Mouse (Mus musculus) monocyte, adult 2 months (primary cell): ENCODE results near the gene Tpst2.
A peak's percentile ranks its signal among the peaks of the same experiment; 100 is the strongest.

ENCODE experiments used
- DNase-seq, 2 experiments: peaks; one replicate each; pipeline ENCODE4 v3.0.0; 2022; ENCODE audit warnings: low spot score in 2 of 2, low read depth in 1 of 2

The Tpst2 gene

DNA sequence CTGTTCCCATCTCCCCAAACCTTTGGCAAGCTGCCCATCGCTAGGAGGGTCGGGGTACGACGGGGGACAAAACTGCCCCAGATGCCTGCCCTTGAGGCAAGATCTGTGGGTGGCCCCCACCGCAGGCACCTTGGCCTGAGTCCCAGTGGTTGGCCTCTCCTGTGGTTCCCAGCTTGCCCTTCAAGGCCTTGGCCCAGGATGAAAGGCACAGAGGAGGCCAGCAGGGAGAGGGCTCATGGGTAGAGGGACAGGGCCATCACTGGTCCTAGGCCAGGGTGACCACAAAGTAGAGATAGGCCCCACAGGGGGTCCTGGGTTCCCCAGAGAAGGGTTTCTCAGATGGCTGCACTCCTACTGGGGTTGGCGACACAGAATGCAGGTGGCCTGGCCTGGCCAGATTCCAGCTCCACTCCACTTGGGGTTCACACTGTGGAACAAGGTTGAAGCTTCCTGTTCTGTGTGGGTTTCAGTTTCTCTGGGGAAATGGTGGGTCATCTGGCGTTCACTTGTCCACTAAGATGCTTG is 22.1 kb upstream of the Tpst2 start:
- peak in 1 of 2 experiments; percentile 57 for DNase-seq

DNA sequence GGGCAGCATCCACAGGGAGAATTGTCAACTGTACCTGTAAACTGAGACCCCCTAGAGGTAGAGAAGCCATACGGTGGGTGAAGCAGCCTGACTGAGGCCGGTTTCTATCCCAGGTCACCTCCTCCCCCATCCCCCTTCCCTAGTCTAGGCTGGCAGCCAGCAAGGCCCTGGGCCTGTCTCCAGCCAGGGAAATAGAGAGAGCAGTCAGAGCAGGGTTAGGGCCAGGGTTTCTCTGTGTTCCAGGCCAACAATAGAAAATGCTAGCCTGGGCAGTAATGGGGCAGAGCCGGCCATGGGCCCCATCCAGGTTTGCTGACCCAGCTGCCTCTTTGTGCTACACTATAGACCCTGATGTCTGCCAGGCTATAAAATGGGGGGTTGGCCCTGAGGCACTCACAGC is 21.1 kb upstream of the Tpst2 start, which contains the start of gene Crybb1:
TSS of gene Crybb1 (plus strand) at position 390 of the 400 bp plus-strand sequence.
- DNase-seq, result no peak

DNA sequence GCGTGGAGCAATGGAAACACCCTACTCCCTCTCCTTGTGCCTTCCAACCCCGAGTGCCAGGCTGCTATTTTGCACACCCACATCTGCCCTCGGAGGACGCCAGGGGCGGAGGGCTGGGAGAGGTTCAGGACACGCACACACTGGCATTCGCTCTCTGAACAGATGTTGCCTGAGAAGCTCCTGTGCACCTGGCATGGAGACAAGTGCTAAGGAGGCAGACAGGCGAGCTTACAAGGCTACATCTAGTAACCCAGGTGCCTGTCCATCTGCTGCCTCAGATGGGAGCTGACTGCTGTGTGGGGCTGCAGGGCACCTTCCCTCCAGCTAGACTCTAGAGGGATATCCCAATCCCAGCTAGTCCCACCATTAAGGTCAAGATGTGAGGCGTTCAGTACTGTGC is 20.0 kb upstream of the Tpst2 start:
- no peak for DNase-seq

DNA sequence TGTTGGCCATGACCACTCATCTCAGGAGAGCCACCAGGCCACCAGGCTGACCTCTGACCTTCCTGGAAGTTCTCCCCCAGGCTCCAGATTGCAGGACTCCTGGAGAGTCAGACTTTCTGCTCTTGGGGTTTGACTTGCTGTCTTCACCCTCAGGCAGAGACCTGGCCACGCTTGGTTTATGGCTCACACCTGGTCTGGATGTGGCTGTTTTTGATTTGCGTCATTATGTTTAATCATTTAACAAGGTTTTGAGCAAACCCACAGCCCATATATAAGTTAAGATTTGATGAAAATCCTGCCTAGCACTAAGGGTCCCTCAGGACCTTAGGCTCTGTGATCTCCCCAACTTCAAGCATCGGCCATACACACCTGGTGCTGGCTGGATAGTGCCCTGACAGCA is 18.6 kb upstream of the Tpst2 start:
- no peak for DNase-seq

DNA sequence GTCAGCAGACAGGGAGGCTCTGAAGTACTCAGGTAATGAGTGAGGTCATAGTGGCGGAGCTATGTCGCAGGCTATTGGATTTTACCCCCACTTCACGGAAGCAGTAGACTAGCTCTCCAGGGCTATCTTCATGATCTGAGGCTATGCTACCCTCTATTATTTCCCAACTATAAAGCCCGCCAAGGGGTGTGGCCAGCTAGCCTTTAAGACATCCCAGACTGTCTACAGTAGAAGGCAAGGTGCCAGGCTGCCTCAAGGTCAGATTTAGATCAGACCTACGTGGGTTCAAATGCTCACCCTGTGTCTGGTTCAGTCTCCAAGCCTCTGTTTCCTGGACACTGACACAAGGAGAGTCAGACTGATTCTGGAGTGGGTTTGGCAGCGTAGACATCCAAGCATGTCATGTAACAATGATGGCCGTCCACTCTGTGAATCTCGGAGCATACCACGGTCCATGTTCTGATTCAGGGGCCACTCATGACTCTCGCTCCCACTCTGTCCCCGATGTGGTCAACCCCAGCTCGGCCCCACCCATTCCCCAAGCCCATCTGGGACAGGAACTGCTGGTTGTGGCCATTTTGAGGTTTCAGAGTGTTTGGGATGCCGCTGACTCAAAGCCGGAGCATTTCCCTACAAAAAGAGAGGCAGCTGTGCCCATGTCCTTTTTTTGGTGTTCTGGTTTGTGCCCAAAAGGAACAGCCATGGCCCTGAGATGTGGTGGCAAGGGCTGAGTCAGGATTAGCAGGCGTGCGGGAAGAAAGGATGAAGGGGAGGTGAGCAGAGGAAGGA is 16.4 kb upstream of the Tpst2 start:
- no peak for DNase-seq

DNA sequence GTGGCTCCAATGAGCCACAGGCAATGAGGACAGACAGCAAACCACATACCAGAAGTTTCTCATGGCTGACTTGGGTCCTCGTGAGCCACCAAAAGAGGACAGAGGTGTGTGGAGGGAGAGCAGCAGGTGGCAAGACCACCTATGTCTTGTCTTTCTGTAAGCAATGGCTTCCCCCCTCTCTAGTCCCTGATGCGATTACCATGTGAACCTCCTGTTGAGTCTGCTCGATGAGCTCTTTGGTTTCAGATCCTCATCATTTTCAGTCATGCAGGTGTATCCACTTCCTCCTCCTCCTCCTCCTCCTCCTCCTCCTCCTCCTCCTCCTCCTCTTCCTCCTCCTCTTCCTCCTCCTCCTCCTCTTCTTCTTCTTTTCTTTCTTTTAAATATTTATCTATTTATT is 15.7 kb upstream of the Tpst2 start:
- DNase-seq, result no peak

DNA sequence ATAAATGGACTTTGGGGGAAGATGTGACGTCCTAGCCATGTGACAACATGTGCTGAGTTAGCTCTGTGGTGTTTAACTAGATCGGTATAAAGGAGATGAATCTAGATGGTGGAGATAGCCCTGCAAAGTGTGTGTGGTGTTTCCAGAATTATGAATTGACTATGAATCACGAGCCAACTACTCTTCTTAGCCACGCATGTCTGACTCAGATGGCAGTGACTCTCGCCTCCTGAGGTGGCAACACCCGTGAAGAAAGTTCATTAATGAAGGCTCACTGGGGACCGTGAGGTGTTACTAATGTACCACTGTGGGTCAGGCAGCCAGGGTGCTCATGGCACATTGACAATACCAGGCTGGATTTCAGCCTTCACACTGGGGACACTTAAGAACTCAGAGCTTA is 12.4 kb upstream of the Tpst2 start:
- DNase-seq, result no peak

DNA sequence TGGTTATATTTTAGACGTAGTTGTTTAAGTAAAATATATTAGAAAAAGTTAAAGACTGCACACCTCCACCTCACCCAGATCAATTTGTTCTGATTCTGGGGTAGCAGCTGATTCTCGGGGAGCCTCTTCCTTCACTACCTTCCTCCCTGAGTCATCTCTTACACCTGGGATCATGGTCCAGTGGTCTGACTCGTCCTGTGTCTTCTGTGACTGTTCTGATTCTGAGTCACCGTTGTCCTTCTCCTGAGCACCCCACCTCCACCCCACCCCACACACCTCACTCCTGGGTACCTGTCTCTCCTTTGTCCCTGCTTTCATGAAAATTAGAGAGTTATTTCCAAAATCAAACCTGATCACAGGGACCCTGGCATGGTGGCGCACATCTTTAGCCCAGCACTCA is 11.4 kb upstream of the Tpst2 start:
- no peak for DNase-seq

DNA sequence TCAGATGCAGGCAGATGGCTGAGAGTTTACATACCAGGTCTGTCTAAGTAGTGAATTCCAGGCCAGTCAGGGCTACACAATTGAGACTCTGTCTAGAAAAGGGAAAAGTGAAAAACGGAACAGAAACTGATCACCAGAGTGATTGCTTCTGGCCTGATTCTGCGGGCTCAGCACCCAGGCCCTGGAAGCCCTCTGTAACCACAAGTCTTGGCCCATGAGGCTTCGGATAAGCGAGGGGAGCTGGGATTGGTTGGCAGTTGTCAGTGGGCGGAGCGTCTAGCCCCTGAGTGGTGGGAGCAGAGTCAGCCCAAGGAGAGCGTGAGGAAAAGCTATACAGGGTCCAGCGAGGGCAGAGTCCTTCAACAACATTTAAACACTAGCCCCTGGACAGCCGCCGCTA is 11.0 kb upstream of the Tpst2 start:
- peak in 1 of 2 experiments; percentile 41 for DNase-seq

DNA sequence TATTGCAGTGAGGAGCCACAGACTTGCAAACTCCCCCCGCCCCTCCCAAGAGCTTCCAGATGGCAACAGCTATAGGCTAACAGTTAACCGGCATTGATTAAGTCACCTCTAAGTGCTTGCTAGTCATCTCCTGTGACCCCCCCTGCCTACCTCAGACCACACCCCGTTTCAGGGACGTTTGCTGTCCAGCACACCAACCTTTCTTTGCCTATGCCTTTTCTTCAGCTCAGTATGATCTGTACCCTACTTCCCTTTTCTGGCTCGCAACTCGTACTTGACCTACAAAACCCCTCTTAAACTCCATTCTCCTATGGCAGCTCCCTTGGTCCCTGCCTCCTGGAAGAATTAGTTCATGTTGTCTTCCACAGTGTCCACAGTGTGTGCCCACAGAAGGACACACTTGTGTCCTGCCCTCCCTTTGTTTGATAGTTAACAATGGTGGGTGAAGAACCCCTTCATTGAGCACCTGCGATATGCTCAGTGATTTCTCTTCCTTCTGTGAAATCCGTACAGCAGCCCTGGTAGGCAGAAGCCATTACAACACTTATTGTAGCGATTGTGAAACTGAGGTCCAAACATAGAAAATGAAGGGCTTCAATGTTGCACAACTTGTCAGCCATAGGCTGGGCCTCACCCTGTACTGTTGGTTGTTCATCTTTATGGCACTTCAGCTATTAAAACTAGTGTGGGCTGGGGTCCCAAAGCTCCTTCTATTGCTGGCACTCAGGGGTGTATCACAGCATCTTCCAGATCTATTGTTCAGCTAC is 10.3 kb upstream of the Tpst2 start:
- DNase-seq, result peak in 1 of 2 experiments; percentile 47

DNA sequence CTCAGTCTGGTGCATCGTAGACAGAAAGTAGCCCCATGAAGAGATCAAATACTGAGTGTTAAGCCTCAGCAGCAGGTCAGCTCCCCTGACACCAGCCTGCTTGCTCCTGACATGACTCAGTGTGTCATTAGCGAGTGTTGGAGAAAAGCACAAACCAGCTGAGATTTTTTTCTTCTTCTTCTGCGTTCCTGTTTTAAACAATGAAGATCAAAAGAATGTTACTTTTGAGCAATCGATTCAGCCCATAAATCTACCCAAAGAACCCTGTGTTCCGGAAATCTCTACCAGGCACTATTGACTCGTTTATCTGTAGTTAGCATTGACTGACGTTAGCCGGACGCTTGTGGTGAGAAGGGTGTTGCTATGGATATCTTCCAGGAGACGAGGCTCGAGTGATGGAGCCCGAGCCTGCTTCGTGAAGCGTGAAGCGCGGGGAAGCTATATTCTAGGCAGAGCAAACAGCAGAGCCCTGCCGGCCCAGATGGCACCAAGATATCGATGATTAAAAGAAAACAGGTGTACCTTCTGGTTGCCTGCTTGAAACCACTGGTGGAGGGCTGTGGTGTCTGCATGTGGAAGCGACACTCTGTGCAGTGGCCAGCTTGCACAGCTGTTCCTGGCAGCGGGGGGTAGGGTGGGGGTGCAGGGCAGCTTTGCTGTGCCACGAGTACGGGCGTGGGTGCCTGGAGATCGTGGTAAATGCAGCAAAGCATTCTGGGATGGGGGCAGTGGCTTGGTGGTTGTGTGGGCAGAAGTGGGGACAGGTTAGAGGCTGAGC is 5.5 kb upstream of the Tpst2 start:
- DNase-seq, result no peak

DNA sequence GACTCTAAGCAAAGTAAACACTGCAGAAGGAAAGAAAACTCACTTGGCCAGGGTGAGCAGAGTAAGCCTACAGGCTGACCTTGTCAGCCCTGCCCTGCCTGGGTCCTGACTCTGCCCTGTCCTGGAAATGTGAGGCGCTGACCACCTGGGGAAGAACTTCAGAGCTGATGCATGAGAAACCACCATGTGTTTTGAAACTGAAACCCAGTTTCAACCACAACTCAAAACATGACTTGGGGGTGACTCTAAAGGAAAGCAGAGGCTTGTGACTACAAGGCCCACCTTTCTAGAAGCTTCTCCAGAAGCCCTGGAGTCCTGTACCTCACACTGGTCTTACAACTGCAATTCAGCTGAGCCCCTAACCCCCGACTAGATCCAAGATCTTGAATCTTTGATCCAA is 3.6 kb upstream of the Tpst2 start:
- no peak for DNase-seq

DNA sequence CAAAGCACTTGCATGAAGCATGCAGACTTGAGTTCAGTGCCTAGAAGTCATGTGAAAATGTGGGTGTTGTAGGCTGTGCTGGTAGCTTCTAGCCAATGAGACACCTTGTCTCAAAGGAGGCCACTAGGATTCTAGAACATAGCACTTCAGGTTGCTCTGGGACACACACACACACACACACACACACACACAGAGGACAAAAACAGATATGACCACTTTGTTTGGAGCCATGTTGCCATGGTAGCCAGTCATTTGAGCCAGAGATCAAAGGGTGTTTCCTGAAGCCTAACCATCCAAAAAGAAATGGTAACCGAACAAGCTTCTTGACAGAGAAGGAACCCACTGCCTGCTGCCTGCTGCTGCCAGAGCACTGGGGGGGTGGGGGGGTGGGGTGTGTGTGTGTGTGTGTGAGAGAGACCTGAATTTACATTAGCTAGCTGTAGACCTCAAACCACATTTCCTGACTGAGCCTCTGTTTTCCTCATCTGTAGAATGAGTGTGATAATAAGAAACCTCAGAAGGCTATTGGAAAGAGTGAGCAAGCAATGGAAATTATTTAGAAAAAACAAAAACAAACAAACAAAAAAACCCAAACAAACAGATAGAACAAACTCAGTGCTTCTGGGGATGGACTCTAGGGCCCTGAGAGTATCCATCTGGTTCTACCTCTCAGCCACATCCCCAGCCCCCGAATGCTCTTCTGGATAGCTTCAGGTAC is 2.6 kb upstream of the Tpst2 start:
- DNase-seq, result no peak

DNA sequence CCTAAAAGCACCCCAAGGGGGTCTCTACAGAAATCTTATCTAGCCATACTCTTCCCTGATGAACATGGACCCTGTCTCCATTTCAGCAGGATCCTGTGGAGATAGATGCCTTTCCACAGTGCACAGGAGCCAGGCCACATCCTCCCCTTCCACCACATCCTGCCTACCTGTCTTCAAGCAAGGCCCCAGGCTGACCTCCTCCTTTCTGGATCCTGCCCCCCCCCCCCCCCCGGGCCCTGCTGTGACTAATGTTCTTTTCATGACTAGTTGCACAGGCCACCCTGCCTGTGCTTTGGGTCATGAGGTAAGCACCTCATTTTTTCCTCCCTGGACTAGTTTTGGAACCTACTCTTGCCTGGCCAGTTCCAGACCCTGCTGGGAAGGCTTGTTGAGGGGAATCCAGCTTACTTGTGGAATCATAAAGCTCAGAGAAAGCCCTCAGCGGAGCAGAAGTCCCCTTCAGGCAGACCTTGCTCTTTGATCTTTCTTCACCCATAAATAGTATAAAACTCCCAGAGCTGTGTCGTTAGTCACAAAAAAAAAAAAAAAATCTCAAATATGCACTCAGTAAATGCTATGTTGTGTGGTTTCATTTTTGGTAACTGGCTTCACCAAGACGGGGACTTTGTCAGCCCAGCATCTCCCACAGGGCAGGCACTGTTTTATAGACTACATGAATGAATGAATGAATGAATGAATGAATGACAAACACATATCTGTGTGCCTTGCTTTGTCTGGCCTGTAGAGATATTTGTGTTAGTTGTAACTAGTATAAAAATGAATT is 1.3 kb upstream of the Tpst2 start:
- no peak for DNase-seq

DNA sequence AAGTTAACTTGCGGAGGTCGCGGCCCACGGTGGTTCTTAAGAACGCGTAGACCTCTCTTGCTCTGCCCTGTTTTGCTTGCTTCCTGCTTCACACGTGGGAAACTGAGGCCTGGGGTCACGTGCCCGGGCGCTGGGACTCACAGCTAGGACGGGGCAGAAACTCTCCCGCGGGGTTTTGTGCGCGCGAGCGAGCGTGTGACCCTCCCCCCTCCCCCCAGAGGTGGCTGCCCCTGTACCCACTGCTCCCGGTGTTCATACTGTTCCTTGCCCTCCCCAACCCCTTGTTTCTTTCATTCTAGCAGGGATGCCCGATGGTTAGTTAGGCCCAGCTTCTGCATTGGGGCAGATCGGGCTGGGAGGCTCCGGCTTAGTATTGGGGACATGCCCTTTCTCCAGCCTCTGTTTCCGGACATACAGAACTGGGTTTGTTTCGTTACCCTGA is 437 bp downstream of the Tpst2 start:
- no peak for DNase-seq

DNA sequence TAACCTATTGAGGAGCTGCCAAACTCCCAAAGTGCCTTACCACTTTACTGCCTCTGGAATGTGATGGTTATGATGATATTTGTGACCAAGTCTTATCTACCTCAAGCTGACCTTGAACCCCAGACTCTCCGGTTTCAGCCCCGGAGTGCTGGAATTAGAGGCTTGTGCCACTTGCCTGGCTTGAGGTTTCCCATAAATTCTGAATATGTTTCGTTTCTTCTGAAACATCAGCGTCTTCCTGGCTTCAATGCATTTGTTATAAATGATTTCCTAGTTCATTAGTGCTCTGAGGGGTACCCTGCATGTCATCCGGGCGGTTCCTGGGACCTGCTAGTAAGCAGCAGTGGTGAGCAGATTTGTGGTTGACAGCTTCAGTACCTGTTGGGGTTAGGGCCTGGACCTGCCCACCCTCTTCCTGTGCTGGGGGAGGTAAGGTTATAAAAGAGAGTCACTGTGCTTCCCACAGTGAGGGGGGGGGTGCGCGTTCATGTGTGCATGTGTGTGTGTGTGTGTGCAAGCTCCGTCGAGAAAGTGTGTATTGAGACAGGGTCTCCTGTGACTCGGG is 1.5 kb downstream of the Tpst2 start:
- no peak for DNase-seq

DNA sequence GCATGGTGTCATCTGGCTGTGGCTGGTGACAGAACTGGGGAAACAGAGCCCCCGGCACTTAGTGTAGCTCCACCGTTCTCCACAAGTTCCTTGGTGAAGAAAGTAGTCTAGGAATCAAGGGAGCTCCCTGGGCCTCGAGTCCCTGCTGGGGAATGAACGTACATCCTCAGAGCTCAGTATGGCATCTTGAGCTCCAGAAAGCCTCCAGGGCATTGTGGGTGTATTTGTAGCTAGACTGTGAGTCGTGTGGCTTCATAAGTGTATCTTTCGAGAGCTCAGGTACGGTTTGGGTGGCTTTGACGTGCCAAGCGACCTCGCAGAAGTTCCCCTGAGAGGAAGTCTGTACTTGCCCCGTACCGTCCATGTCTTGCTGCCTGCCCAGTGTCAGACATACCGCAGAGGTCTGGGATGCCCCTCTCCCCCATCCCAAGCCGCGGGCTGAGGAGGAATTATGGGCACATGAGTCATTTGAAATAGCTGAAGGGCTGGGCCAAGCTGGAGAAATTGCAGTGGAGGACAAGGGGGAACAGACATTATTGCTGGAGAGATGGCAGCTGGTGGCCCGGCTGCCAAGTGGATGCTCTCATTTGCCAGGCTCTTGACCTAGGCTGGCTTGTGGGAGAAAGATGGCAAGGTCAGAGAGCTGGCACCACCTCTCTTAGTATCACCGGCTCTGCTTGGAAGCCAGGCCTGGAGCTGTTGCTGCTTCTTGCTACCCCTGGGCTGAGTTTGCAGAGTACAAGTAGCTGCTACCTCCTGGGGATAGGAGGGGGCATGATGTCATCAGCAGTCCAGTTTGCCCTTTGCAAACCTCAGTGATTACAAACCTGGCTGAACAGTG is 2.9 kb downstream of the Tpst2 start:
- no peak for DNase-seq

DNA sequence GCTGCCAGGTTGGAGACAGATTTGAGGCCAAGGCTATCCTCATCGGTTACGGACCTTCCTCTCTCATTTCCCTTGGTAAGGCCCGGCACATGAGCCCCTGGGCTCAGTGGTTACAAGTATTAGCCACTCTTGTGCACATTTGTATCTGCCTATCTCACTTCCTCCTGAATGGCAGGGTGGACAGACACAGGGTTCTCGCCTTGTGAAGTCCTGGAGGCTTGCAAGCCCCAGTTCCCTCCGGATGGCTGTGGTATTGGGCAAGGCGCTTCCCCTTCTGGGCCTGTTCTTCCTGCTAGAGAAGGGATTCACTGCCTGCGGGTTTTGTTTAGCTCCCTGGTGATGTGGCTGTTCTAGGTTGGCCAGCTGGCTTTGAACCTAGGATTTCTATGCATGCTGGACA is 3.7 kb downstream of the Tpst2 start:
- peak; percentile 69 to 84 for DNase-seq
